Mouse (Mus musculus): ENCODE measurements around the gene Rdh1. TPM values are rescaled to one million over a fixed set of nuclear protein-coding genes. Genes with fewer than 3 reads are reported as not detected.

Gene Rdh1
- polyA plus RNA-seq (2016; fragmentation: Nextera tagmentation; extraction: Ambion mirVana): not detected in 2 replicates

DNA sequence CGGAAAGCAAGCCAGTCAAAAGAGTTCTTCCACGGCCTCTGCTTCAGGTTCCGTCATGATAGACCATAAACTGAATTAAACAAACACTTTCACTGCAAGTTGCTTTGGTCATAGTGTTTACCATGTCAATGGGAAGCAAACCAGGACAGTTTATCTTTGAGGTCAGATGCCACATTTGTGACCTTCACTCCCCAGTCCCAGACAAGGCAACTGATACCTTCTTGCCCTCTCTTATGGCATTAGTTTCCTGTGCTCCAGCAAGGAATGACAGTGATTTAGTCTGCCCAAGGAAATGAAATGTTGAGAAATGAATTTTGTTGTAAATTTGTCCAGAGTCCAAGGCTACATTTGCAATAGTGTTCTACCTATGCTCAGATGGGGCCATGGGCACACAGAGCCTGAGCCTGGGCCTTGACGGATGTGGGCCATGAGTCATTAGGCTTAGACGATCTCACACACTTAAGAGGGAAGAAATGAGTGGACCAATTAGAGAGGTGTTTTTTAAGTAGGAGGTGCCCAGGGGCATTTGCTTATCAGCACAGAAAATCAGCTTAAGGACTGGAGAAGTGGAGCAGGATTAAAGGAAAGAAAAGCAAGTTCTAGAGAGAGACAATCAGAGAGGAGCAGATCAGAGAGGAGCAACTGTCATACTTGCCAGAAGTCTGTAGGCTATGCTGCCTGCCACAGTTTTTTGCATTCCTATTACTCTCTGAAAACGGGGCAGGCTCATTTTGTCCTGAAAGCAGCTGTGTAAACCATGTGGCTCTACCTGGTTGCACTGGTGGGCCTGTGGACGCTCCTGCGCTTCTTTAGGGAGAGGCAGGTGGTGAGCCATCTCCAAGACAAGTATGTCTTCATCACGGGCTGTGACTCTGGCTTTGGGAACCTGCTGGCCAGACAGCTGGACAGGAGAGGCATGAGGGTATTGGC lies at the start of gene Rdh1, which contains the start of gene Rdh16f1:
Gene Rdh1, plus strand, starts transcription at position 541 of the 930 bp plus-strand sequence.
Gene Rdh16f1, plus strand, starts transcription at position 607 of the 930 bp plus-strand sequence.
- no peaks in the 10 kb centered on the region for H3K9me3 ChIP-seq

DNA sequence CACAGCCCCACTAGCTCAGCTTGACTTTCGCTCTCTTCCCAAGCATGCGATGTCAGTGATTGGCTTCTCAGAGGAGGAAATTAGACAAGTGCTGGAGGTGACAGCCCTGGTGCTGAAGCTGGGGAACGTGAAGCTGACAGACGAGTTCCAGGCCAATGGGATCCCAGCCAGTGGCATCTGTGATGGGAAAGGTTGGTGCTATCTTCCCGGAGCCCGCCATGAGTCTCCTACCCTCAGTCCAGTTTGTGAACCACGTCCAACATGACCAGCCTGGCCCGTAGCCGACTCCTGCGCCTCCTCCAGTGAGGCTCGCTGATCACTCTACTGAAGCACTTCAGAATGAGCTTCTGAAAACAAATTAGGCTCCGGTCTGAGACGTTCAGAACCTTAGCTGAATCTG lies 49.2 kb upstream of the Rdh1 start:
- H3K36me3 ChIP-seq: no peaks in the 10 kb centered on the region
- no peak overlapping the region for H3K4me3 ChIP-seq
- H3K4me1 ChIP-seq (replicated peaks): no peaks in the 10 kb centered on the region
- 83% methylated on average over 13 of the region's 13 CpGs for WGBS
- H3K27me3 ChIP-seq (ENCODE audit: insufficient read depth, poor library complexity, severe bottlenecking): no peaks in the 10 kb centered on the region
- no peak for DNase-seq (ENCODE audit: low spot score)
- no peaks in the 10 kb centered on the region for H3K9me3 ChIP-seq
- no peak overlapping the region for H3K27ac ChIP-seq

More for the DNA sequence above, at the start of gene Rdh1, which contains the start of gene Rdh16f1:
- Histone ChIP-seq H3K27ac (no peak within 1 kb of the TSS), H3K36me3 (no peaks in the 10 kb centered on the region), H3K4me1 (replicated peaks) (0 out of 2 replicates have a peak, but pooled peaks cover 6% of the 10 kb centered on the region), H3K27me3 (ENCODE audit: insufficient read depth, poor library complexity, severe bottlenecking) (no peaks in the 10 kb centered on the region), H3K4me3 (no peak within 1 kb of the TSS)
- 81% methylated on average over 9 of the region's 9 CpGs for WGBS
- no peak for DNase-seq (ENCODE audit: low spot score)

DNA sequence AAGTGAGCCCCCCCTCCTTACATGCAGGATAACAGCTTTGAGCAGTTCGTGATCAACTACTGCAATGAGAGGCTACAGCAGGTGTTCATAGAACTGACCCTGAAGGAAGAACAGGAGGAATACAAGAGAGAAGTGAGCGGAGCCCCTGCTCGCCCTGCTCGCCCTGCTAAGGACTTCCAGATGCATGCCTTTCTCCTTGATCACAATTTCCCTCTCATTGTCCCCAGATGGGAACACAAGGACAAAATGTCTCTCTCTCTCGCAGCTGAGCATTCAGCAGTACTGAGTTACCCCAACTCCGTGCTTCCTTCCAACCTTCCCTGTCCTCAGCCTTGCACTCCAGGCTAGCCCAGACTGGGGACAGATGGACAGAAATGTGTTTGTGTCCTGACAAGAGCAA lies 46.8 kb upstream of the Rdh1 start:
- no peaks in the 10 kb centered on the region for H3K9me3 ChIP-seq
- 0 out of 2 replicates have a peak, but pooled peaks cover 4% of the 10 kb centered on the region for H3K36me3 ChIP-seq
- peaks cover 2% of the 10 kb centered on the region; the same call in 1 of the 2 replicates for H3K4me1 ChIP-seq (replicated peaks)
- H3K27me3 ChIP-seq (ENCODE audit: insufficient read depth, poor library complexity, severe bottlenecking): no peaks in the 10 kb centered on the region
- H3K27ac ChIP-seq: no peak overlapping the region
- H3K4me3 ChIP-seq: no peak overlapping the region
- WGBS: 66% methylated on average over 6 of the region's 6 CpGs
- no peak for DNase-seq (ENCODE audit: low spot score)

DNA sequence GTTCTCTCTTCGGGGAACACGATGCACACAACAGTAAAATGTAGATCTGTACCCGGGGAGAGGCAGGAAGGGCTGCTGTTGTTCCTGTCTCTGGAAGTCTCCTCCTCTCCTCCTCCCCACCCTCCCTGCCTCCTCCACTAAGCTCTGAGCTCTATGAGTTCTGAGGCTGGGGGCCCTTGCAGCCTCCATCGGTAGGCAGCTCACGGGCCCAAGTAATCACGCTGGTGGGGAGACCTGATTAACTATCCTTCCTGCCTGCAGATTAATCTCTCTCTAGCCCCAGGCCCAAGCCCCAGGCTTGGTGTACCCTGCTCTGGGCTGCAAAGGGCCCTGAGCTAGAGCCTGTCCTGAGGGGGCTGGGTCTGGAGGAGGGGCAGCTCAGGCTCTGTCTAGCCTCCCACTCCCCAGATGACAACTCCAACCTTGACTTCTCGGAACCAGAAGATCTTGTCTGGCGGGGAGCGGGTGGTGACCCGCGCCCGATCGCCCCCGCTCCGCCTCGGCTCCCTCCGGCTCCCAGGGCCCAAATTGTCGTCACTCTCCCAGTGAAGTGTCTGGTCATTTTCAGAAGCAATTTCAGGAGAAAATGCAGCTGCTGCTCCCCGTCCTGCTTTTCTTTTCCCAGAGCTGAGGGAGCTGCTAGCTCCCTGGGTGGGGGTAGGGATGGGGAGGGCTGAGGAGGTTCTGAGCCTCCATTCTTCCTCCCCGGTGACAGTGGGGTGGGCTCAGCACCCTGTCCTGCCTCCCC lies 37.7 kb upstream of the Rdh1 start:
- H3K4me1 ChIP-seq (replicated peaks): peaks cover 49% of the 10 kb centered on the region
- H3K4me3 ChIP-seq: peak overlapping the region; percentile 36
- peak overlapping the region; percentile 66 for H3K27ac ChIP-seq
- H3K27me3 ChIP-seq (ENCODE audit: insufficient read depth, poor library complexity, severe bottlenecking): peaks cover 55% of the 10 kb centered on the region
- 17% methylated on average over 20 of the region's 20 CpGs for WGBS
- no peaks in the 10 kb centered on the region for H3K9me3 ChIP-seq
- no peaks in the 10 kb centered on the region for H3K36me3 ChIP-seq
- DNase-seq (ENCODE audit: low spot score): peak; percentile 19

DNA sequence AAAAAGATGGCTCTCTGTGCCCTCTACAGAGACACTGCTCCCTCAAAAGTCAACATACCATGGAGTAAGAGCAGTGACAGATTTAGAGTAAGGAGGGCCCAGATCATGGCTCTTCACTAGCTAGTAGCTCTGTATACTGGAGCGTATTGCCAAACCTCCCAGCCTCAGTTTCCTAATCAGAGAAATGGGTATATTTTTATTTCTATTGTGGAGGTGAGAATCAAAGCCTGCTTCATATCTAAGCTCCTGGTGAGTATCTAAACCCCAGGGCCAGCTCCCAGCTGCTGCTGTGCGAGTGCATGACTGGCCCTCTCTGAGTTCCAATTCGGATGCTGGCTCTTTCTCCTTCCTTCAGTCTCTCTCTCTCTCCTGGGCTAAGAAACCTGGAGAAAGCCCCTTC lies 35.3 kb upstream of the Rdh1 start, which contains the start of gene Tac2:
Gene Tac2, plus strand, starts transcription at position 301 of the 400 bp plus-strand sequence.
- 81% methylated on average over 3 of the region's 3 CpGs for WGBS
- Histone ChIP-seq H3K27ac (no peak within 1 kb of the TSS), H3K27me3 (ENCODE audit: insufficient read depth, poor library complexity, severe bottlenecking) (peaks cover 63% of the 10 kb centered on the region), H3K9me3 (no peaks in the 10 kb centered on the region), H3K4me1 (replicated peaks) (peaks cover 44% of the 10 kb centered on the region), H3K4me3 (no peak within 1 kb of the TSS), H3K36me3 (no peaks in the 10 kb centered on the region)
- no peak for DNase-seq (ENCODE audit: low spot score)

DNA sequence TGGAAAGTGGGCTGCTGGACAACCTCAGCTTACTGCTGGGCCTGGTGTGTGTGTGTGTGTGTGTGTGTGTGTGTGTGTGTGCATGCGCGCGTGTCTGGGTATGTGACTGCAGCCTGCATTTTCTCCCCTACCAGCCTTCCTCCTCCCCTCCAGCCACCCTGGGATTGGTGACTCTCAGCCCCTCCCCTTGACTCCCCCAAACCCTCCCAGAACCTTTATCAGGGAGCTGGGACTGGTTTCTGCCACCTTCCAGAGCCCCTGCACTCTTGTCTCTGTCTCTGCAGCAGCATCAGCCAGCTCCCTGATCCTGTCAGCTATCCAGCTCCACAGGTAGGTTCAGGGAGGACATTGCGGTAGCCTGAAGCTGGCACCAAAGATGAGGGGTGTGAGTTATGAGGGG lies 34.4 kb upstream of the Rdh1 start:
- peaks cover 54% of the 10 kb centered on the region for H3K27me3 ChIP-seq (ENCODE audit: insufficient read depth, poor library complexity, severe bottlenecking)
- no peak for DNase-seq (ENCODE audit: low spot score)

DNA sequence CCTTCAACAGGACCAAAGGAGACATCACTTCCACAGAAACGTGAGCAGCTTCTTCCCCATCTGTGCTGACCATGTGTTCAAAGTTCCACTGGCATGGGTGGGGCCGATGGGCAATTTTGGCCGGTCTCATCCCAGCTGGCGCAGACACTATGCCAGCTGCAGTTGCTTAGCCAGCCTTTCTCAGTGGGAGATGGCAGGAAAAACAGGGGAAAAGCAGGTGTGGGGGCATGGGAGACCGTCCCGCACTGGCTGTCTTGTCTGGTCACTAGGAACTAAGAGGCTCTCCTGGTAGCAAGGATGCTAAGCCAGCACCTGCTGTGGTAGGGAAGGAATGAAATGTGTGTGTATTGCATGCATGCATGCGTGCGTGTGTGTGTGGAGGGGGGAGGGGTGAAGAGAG lies 31.1 kb upstream of the Rdh1 start:
- H3K36me3 ChIP-seq: no peaks in the 10 kb centered on the region
- DNase-seq (ENCODE audit: low spot score): no peak
- H3K4me3 ChIP-seq: no peak overlapping the region
- peaks cover 27% of the 10 kb centered on the region for H3K27me3 ChIP-seq (ENCODE audit: insufficient read depth, poor library complexity, severe bottlenecking)
- H3K27ac ChIP-seq: no peak overlapping the region
- H3K9me3 ChIP-seq: no peaks in the 10 kb centered on the region
- peaks cover 14% of the 10 kb centered on the region for H3K4me1 ChIP-seq (replicated peaks)
- 81% methylated on average over 8 of the region's 8 CpGs for WGBS

More for the DNA sequence above, 34.4 kb upstream of the Rdh1 start:
- H3K4me3 ChIP-seq: no peak overlapping the region
- H3K27ac ChIP-seq: no peak overlapping the region
- 81% methylated on average over 4 of the region's 4 CpGs for WGBS
- no peaks in the 10 kb centered on the region for H3K36me3 ChIP-seq
- peaks cover 36% of the 10 kb centered on the region for H3K4me1 ChIP-seq (replicated peaks)
- no peaks in the 10 kb centered on the region for H3K9me3 ChIP-seq

DNA sequence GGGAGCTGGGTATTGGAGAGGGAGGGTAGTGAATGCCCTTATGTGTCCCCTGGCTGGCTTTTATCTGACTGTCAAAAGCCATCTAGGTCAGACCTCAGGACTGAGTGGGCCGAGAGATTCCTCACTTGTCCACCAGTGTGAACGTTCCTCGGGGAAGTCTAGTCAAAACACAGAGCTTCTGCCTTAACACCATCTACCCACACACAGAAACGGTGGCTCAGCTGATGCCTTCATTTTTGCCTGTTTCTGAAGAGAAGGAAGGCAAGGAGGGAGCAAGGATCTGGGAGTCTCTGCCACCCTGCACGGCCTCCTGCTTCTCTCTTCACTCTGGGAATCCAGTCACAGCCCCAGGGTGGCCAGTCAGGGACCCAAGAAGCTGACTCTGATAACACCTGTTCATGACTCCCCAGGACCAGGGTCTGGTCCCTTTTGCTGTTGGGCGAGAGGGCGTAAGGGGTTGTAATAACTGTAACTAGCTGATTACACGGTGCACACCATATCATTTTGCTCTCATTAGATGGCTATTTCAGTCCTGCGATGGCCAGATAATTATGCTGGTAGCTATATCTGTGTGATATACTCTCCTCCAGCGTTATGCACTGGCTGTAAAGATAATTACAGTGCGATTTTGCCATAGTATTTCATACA lies 29.1 kb upstream of the Rdh1 start:
- H3K27me3 ChIP-seq (ENCODE audit: insufficient read depth, poor library complexity, severe bottlenecking): peaks cover 15% of the 10 kb centered on the region
- no peaks in the 10 kb centered on the region for H3K36me3 ChIP-seq
- no peak for DNase-seq (ENCODE audit: low spot score)
- 74% methylated on average over 11 of the region's 11 CpGs for WGBS
- peaks cover 20% of the 10 kb centered on the region for H3K4me1 ChIP-seq (replicated peaks)
- no peak overlapping the region for H3K4me3 ChIP-seq
- no peak overlapping the region for H3K27ac ChIP-seq
- no peaks in the 10 kb centered on the region for H3K9me3 ChIP-seq

DNA sequence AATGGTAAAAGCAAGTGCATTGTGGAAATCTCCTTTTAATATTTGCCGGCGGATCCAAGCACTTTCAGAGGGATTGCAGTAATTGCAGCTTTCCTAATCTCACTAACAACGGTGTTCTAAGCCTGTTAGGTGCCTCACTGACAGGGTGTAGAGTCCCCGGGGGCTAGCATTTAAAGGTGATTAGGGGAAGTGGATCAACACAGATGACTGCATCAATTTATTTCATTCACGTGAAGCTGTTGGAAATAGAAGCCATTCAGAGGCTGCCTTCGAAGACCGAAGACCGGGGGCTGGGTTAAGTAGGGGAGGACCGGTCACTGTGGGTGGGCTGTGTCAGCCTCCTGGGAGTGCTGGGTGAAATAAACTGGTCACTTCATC lies 28.6 kb upstream of the Rdh1 start:
- no peak overlapping the region for H3K4me3 ChIP-seq
- H3K4me1 ChIP-seq (replicated peaks): peaks cover 20% of the 10 kb centered on the region
- DNase-seq (ENCODE audit: low spot score): no peak
- no peak overlapping the region for H3K27ac ChIP-seq
- no peaks in the 10 kb centered on the region for H3K36me3 ChIP-seq
- no peaks in the 10 kb centered on the region for H3K9me3 ChIP-seq
- WGBS: 61% methylated on average over 9 of the region's 9 CpGs
- peaks cover 10% of the 10 kb centered on the region for H3K27me3 ChIP-seq (ENCODE audit: insufficient read depth, poor library complexity, severe bottlenecking)

DNA sequence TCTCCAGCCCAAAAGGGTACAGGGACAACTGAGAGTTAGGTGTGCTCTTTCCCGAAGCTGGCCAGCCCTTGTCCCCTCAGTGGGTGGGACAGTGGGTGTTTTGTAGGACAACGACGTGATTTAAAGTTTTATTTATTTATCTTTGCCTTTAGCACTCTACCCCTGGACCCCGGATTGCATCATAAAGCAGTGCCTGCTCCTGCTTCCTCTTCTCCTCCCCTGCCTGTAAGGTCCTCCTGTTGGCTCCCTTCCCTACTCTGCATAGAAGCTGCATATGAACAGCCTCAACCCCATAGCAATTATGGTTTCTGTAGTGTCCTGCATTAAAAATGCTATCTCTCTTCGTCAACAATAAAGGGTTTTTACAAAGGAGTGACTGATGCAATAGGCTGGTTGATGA lies 28.1 kb upstream of the Rdh1 start:
- WGBS: 48% methylated on average over 5 of the region's 5 CpGs
- no peak for DNase-seq (ENCODE audit: low spot score)
- Histone ChIP-seq H3K27ac (no peak overlapping the region), H3K4me1 (replicated peaks) (peaks cover 20% of the 10 kb centered on the region), H3K36me3 (no peaks in the 10 kb centered on the region), H3K27me3 (ENCODE audit: insufficient read depth, poor library complexity, severe bottlenecking) (peaks cover 8% of the 10 kb centered on the region; the same call in 1 of the 2 replicates), H3K9me3 (no peaks in the 10 kb centered on the region), H3K4me3 (no peak overlapping the region)

DNA sequence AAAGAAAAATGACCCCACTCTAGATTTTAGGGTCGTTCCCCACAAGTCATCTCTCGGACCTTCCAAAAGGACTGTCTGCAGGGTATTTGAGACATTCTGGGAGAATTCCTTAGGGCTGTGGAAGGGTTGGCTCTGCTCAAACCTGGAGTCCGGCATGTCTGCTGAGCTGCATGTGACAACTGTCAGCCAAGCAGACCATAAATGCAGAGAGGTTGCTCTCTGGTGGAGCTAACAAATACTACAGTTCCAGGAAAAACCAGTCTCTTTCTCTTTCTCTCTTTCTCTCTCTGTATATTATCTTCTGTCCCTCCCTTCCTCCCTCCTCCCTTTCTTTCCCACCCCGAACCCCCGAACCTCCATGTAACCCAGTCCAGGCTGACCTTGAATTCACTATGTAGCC lies 25.1 kb upstream of the Rdh1 start:
- H3K4me1 ChIP-seq (replicated peaks): peaks cover 22% of the 10 kb centered on the region
- no peak for DNase-seq (ENCODE audit: low spot score)
- H3K4me3 ChIP-seq: no peak overlapping the region
- no peaks in the 10 kb centered on the region for H3K9me3 ChIP-seq
- 53% methylated on average over 5 of the region's 5 CpGs for WGBS
- H3K36me3 ChIP-seq: no peaks in the 10 kb centered on the region
- no peaks in the 10 kb centered on the region; the same call in 1 of the 2 replicates for H3K27me3 ChIP-seq (ENCODE audit: insufficient read depth, poor library complexity, severe bottlenecking)
- no peak overlapping the region for H3K27ac ChIP-seq

DNA sequence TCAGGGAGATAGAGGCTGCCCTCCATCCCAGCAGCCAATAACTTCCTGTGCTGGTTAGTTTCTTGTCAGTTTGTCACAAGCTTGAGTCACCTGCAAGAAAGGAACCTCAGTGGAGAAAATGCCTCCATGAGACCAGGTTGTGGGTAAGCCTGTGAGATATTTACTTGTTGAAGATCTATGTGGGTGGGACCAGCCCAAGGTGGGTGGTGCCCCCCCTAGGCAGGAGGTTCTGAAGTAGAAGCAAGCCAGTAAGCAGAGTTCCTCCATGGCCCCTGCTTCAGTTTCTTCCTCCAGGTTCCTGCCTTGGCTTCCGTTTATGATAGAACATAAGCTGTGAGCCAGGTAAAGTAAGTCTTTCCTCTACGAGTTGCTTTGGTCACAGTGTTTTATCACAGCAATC lies 23.3 kb upstream of the Rdh1 start:
- Histone ChIP-seq H3K27me3 (ENCODE audit: insufficient read depth, poor library complexity, severe bottlenecking) (no peaks in the 10 kb centered on the region; the same call in 1 of the 2 replicates), H3K27ac (no peak overlapping the region), H3K4me1 (replicated peaks) (peaks cover 26% of the 10 kb centered on the region), H3K4me3 (no peak overlapping the region), H3K9me3 (no peaks in the 10 kb centered on the region), H3K36me3 (peaks cover 3% of the 10 kb centered on the region)
- WGBS: 88% methylated on average over 2 of the region's 2 CpGs
- no peak for DNase-seq (ENCODE audit: low spot score)

Data from hindbrain, embryonic 10.5 days (tissue).